Mouse (Mus musculus) cerebellum, postnatal 25 days (tissue): ENCODE results near the gene Bcl2l14.

Source experiments
- DNase-seq, 2 experiments: peaks; one replicate each; pipeline ENCODE4 v3.0.0; 2021; ENCODE audit warnings: mixed read lengths in 2 of 2

Gene Bcl2l14

DNA sequence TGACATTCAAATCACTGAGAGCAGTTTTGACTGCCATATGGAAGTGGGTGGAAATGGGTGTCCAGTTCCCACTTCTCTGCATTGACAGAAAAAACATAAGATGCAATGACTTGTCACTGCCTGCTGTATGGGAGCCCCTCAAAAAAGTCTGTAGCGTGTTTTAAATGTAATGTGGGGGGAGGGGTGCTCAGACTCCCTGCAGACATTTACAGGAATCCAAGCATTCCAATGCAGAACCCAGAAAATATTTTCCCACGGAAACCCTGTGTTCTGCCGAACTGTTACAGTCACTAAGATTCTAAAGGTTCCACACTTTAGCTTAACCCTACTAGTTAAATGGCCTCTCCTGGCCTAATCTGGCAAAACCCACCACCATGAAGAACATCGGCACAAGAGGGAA, at the start of gene Bcl2l14:
TSS of gene Bcl2l14 (plus strand) at position 301 of the 400 bp plus-strand sequence.
- DNase-seq: no peak

DNA sequence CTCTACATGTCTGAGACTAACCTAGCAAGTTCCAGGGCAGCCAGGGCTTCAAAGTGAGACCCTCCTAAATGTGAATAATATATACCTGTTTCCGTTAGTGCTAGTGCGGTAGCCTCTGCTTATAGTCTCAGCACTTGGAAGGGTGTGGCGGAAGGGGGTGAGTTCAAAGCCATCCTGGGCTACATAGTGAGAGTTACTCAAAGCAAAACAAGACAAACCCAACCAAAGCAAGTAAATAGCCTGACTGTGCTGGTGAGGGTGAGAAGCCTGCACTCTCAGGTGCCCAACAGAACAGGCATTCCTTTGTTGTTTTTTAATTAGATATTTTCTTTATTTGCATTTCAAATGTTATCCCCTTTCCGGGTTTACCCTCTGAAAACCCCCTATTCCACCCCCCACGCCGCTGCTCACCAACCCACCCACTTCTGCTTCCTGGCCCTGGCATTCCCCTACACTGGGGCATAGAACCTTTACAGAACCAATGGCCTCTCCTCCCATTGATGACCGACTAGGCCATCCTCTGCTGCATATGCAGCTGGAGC, 47.5 kb upstream of the Bcl2l14 start:
- DNase-seq: no peak

DNA sequence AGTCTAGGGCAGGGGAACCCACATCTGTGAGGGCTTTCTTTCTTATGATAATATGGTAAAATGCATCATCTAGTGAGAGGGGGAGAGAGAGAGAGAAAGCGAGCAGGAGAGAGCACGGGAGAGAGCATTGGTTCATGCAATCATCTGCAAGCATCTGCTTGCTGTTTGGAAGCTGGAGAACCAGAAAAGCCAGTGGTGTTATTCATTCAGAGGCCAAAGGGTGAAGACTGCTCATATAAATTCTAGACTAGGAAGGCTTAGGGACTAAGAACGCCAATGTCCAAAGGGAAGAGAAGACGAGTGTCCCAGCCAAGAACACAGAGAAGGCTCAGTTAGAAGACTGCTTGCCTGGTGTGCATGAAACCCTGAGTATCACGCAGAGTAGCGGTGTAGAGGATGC, 43.2 kb upstream of the Bcl2l14 start:
- DNase-seq: no peak

DNA sequence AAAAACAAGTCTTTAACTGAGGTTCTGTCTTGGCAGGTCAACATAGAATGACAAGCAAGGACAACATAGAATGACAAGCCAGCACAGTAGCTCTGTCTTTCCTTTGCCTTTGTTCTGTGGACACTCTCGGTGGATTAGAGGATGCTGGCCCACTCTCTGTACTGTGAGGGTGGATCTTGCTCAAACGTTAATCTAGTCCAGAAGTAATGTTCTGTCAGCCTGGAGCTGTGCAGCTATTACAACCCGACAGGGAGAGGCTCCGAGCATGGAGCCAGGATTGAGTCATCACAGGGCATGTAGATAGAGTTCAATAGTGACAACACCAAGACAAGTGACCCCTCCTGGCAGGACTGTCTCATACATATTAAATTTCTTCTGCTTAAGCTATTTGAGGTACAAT, 42.4 kb upstream of the Bcl2l14 start:
- no peak for DNase-seq

DNA sequence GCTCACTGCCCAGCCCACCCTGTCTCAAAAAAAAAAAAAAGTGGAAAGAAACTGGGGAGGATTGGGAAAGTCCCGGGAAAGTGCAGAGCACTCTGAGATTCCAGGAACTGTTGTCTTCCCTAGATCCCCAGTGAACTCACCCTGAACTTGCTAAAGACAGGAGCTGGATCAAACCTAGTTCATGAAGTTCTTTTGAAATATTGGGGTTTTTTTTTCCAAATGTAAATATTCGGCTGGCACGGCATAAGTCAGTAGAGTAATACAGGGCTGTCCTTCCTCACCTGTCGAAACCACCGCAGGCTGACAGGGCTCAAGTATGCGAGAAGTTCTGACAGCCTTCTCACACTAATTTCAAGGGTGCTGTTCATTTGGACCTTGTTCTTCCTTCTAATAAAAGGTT, 38.5 kb upstream of the Bcl2l14 start:
- DNase-seq: no peak

DNA sequence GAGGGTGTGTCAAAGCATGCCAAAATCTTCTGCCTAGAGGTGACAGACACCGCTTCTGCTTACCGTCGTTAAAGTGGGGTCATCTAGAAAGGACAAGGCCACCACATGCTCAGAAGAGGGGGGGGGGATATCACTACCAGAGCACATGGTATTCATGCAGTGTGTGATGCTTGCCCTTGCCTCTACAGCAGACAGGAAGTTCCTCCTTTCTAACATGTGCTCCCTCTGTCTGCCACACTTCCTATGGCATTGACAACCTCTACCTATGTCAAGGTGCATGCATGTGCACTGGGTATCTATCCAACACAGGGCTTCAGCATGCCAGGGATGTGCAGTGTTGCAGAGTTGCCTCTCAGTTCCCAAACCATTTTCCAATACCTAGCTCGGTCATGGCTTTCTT, 36.0 kb upstream of the Bcl2l14 start:
- no peak for DNase-seq

DNA sequence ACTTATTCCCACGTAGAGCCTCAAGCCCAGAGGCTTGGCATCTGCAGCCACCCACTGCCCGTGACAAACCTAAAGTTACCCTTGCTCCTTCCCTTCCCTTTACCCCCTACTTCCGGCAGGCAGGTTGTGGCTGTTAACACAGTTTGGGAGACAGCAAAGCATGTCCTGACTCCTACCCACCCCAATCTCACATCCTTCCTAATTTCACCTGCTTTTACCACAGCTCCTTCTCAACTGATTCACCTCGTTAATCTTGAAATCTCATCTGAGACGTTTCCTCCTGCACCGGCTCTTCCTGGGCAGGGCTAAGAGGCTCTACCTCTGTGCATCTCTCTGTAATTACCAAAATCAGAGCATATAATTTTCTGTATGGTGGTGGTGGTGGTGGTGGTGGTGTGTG, 31.5 kb upstream of the Bcl2l14 start:
- no peak for DNase-seq

DNA sequence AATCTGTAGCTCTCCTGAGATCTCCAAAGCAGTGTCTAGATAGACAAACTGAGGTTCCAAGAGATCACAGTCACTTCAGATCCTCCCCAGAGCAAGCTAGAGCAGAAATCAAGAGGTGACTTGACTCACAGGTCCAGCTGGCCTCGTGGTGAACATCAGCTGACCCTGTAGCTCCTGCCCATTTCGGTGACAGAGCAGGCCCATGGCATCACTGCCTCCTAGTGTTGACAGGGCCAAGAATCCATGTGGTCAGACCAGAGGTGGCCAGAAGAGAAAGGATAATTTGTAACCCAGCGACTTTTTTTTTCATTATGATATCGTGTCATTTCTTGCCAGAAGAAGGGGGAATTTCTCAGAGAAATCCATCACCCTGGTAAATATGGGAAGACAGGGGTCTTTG, 30.2 kb upstream of the Bcl2l14 start:
- no peak for DNase-seq

DNA sequence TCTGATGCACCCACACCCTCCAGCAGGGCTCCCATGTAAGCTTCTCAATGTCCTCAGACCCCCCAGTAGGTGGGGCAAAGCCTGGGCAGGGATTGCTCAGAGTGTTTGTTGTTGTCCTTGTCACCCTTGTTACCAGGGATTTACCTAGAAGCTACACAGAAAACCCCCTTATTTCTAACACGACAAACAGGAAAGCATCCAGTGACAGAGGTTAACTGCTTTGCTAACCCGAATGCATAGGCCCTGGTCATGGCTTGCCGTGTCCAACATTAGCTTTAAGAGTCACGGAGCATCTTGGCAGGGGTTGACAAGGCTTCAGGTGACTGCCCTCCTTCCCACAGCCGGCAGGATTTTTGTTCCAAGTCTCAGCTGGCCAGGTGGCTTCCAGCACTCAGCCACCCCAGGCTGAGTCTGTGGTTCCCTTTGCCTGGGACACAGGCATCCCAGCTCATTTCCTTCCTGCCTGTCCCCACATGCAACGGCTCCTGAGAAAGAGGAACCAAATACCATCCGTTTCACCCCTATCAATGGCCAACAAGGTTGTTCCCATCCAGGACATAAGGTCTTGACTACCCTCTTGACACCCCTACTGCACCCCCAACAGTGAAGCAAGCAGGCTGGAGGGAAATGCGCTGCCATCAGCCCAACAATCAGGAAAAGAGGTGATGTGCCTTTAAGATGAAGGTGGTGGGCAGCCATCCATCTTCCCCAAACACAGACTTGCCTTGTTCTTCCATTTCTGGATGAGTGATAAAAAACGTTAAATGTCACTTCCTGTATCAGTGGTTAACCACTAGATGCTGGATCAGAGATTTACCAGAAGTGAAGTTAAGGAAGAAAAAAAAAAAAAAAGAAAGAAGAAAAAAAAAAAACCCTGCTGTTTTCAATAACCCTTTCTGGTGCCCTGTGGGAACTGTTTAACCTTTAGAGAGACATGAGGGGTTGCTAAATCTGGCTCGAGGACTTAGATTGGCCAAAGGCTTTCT, 29.5 kb upstream of the Bcl2l14 start:
- no peak for DNase-seq

DNA sequence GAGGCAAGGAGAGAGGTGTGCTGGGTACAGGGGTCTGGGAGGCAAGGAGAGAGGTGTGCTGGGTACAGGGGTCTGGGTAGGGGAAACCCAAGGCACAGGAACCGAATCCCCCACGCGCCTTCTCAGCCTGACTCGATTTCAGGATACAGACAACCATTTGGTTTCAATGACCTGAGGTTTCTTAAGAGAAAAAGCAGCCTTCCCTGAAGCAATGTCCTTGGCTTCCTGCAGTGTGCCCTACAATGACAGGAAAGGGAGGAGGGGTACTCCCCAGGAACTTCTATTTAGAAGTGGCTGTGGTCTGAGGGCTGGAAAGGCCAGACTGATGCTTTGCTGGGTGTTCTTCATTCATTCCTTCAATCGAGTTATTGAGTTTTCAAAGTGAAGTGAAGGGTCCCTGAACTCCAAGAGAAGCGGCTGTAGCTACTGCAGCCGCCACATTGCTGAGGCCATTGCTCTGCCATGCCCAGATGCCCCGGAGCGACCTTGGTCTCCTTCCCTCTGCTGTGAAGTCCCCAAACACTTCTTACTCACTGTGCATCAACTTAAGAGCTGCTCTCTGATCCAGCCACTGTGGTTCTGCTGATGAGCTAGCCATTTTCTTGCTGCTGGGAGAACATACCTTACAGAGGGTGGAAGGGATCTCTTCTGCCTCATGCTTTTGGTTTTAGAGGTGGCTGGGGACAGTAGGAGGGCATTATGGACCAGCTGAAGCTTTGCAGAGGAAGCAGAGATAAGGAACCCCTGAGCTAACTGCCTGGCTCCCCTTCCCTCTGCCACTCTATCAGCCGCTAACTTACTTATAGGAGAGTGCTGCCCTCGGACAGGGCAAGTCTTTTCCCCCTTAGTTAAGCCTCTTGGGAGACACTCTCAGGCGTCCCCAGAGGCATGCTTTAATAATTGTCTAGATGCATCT, 28.5 kb upstream of the Bcl2l14 start:
- no peak for DNase-seq

DNA sequence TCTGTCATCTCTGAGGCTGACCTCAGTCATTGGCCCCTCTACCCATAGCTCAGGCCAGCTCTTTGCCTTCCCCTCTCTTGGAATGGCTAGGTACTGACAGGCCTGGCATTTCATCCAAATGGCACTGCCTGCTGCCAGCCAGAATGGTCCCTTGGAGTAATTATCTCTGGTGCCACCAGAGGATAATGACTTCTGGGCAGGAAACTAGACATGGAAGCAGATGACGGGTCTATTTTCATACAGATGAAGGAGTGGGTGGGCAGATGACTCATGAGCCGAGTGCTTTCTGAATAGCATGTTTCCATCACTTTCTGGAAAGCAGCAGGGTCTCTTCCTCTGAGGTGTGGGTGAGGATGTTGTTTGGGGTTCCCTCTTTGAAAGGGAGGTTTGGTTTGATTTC, 23.2 kb upstream of the Bcl2l14 start:
- no peak for DNase-seq

DNA sequence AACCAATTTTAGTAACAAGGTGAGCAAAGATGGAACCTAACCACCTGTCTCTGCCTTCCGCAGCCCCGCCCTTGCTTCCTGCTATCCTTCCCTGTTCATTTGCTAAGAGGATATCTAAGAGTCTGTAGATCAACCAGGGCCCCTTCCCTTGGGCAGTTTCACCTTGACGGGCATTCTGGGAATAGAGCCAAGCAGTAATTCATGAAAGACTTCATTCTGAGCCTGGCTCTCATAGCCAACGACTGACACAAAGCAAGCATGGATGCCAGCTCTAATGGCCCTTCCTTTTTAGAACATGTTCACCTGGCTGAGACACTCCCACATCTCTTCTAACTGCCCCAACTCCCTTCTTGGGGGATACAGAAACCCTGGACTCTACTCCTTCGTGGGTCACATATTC, 18.9 kb upstream of the Bcl2l14 start:
- DNase-seq: no peak

DNA sequence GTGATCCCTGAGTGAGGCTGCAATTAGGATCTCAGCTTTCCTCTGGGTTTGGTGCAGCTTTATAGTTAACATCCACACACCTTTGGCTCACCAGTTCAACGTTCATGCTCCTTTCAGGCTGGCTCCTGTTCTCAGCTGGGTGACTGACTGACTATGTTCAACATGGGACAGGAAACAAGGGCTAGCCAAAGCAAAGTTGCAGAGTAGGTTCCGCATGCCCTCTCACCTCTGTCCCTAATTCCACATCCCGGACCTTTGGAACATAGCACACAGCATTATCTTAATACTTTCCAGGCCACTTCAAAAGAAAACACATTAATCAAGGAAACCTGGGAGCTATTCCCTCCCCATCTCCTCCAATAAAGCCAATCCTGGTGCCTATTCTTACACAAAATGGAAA, 18.3 kb upstream of the Bcl2l14 start:
- no peak for DNase-seq

DNA sequence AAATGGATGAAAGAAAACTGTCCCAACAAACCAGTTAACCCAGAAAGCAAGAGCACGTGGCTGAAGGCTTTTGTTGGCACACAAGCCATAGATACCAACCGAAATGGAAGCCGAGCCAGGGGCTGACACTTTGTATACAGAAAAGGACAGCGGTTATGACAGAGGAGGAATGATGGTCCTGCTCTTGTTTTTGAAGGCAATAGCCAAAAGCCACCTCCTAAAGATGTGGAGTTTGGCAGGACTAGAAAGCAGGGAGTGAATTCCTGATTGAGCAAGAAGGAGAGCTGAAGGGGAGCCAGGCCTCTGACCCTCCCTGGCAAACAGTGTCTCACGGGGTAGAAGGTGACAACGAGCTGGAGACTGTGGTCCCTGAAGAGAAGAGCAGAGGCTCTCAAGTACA, 14.7 kb upstream of the Bcl2l14 start:
- no peak for DNase-seq

DNA sequence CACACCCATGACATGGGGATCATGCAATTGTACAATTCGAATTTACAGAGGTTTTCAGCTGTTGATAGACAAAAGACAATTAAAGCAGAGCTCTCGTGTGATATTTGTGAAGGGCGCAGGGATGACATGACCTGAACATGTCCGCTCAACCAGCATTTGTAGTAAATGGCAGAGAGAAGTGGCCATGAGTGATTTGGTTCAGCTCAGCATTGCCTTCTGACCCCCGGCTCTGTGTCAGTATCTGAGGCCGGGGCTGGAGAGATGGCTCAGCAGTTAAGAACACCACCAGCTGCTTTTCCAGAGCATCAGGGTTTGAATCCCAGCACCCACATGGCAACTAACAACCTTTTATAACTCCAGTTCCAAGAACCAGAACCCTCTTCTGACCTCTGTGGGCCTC, 10.2 kb upstream of the Bcl2l14 start:
- no peak for DNase-seq

DNA sequence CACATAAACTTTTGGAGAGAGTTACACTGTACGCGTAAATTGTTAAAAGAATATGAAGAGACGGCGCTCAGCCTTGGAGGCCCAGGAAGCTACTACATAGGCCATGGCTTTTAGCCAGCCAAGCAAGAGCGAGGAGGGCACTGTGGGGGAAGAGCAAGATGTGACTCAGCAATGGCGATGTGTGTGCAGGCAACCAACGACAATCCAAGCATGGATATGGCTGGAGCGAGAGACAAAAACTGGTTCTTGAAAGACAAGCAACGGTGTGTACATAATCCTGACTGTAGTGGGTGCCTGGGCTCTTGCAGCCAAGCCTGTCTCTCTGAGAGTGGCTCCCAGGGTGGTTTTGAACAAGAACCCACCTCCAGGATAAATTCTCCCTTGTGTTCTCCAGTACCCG, 8.7 kb upstream of the Bcl2l14 start:
- no peak for DNase-seq

DNA sequence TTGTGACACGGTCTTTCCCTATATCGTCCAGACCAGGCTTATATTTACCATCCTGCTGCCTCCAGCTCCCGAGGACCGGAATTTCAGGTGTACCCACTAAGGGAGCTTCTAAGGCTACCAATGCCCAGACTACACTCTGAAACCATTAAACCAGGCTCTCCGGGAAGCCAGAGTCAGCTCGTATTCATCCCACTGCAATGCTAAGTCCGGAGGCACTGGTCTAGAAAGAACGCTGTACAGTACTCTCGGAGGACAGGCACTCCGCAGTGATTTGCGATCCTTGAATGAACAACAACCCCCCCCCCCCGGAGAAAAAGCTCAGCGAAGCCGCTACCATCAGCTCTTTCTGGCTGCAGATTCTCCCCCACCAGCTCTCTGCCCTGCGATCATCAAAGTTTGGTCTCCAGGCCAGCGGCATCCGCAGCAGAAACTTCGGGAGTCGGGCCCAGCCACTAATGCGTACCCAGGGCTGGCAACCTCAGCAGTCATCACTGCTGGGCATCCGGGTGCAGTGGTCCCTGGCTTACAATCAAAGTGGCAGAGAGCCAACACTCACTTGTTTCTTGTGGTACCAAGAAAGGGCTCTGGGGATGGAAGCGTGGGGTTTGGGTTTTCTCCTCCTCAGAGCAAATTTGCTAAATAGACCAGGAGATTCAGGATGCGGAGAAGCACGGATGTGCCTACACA, 7.6 kb upstream of the Bcl2l14 start:
- DNase-seq: peak in 1 of 2 experiments; percentile 31

DNA sequence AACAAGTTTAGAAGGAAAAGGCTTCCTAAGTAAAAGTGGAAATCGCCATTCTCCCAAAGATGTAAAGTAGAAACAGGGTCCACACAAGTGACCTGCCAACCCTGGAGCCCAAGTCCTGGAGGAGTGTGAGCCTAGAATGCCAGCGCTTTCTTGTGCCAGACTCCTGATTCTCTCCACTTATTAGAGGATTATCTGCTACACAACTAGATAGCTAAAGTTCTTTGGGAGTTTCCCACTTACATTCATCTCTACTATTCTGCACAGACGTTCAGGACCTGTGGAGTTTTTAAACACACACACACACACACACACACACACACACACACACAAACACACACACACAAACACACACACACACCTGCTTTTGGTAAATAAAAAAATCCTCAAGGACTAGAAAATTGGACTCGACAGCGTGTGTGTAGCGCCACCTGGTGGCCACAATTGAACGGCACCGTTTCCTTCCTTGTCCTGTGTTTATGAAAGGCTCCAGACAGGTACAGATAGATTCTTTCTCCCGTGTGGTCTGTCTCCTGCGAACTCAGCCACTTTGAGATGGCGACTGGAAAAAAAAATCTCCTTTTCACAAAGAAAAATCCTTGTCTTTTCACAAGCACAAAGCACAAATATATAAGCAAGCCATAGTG, 6.7 kb upstream of the Bcl2l14 start:
- DNase-seq: peak; percentile 80 to 87

DNA sequence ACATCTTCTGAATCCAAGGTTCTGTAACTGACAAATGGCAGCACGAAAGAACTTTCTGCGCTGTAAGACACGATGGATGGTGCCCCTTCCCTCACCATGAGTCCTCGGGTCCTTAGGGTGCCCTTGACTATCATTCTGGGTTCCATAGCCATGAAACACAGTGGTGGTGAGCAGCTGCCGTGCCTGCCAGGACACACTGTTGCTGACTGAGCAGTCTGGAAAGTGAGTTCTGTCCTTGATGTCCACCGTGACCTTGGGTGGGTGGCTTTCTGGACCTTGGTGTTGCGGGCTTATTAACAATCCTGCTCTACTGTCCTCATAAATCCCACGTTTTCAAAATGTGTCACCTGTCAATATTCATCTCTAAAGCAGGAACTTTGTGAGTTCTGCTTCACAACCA, 6.2 kb upstream of the Bcl2l14 start:
- DNase-seq: no peak

DNA sequence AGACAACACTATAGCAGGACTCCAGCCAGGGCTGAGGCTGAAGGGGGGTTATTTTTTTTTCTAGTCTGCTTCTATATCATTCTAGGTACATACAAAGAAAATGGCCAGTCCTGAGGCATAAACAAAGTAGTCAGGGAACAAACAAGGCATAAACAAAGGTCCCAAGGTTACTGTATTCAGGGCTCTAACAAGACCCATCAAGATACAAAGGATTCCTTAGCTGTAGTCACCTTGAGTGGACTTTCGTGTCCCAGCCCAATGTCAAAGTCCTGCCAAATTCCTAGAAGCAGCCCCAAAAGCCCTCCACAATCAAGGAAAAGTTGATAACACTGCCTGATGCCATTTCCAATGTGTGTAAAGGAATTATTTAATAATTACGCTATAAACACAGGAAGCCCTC, 5.3 kb upstream of the Bcl2l14 start:
- DNase-seq: no peak

DNA sequence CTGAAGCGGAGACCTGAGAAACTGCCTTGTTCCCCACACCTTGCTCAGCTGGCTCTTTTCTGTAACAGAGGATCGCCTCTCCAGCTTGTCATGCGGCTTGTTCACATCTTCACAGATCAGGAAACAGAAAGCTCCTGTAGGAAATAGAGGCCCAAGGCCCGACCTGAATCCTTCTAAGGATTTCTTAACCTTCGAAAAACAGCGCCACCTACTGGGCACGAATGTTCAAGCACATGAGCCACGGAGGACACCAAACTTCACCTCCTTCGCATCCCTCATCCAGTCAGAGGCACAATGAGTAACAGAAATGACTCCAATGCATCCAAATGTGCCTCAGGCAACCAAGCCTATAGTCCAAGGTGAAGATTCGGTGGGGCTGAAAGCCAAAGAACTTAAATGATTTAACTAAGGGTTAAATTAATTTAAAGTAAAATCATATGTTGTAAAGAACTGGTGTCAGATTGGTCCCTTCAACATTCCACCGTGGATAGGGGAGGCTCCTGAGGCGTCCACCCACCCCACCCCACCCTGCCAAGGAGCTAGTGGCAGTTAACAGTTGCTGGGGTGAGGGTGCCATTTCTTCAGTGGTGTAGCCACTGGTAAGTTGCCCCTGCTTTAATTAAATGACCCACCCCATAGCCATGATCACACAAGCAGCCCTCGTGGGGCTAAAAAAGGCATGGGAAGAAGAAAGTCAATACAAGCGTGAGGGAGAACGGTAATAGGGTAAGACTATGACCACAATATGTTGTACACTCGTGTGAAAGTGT, 7.0 kb downstream of the Bcl2l14 start:
- peak; percentile 24 to 53 for DNase-seq

DNA sequence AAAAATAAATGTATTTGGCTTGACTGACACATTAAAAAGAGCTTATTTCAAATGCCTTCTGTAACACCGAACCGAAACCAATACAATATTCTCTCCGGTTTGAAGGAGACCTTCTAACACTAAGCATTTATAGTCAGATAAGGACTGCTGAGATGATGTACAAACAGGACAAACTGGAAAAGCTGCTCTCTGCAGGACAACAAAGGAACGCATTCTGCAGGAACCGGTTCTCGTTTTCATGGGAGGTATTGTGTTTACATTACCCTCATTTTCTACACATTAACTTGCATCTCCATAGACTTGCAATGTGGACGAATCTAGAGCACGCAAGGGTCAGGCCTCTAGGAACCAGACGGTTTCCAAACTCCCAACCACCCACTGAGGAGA, 7.6 kb downstream of the Bcl2l14 start:
- no peak for DNase-seq
